Mouse (Mus musculus) cerebellum, postnatal 10 days (tissue): ENCODE results near the gene Lst1.
A peak's percentile ranks its signal among the peaks of the same experiment; 100 is the strongest.
"Not testable (repeated sequence)": the region's sequence is repeated elsewhere in the genome, so short reads cannot be mapped to it uniquely, and the experiment has no call there.

Source experiments
- DNase-seq, 2 experiments: peaks; one replicate each; pipeline ENCODE4 v3.0.0; 2021; ENCODE audit warnings: mixed read lengths in 2 of 2

Gene Lst1

GRCm38 (mm10) chr17:35187959-35188610, at the start of gene Lst1:
TSS of gene Lst1 (minus strand) at chr17:35188439.
- no peak for DNase-seq

- peak in 1 of 2 experiments; percentile 30 for DNase-seq
Observed at GRCm38 (mm10) chr17:35237504-35237903, 49.3 kb upstream of the Lst1 start.

- peak; percentile 44 to 54 for DNase-seq
Observed at GRCm38 (mm10) chr17:35236996-35237395, 48.8 kb upstream of the Lst1 start.

GRCm38 (mm10) chr17:35236390-35236746, 48.1 kb upstream of the Lst1 start:
- peak; percentile 100 for DNase-seq

GRCm38 (mm10) chr17:35235614-35236389, 47.6 kb upstream of the Lst1 start, which contains the start of gene Nfkbil1:
TSS of gene Nfkbil1 (minus strand) at chr17:35235792.
- DNase-seq: peak; percentile 93 to 95

GRCm38 (mm10) chr17:35234903-35235302, 46.7 kb upstream of the Lst1 start:
- DNase-seq: peak; percentile 53 to 54

GRCm38 (mm10) chr17:35234090-35234489, 45.9 kb upstream of the Lst1 start:
- DNase-seq: not testable (repeated sequence)

GRCm38 (mm10) chr17:35233114-35233980, 45.1 kb upstream of the Lst1 start, which contains the start of gene Atp6v1g2:
TSS of gene Atp6v1g2 (plus strand) at chr17:35233660.
- DNase-seq: peak in 1 of 2 experiments; percentile 11

GRCm38 (mm10) chr17:35232659-35233058, 44.4 kb upstream of the Lst1 start:
- no peak for DNase-seq

GRCm38 (mm10) chr17:35232043-35232442, 43.8 kb upstream of the Lst1 start:
- peak; percentile 92 to 96 for DNase-seq

- DNase-seq: no peak
Observed at GRCm38 (mm10) chr17:35231022-35231421, 42.8 kb upstream of the Lst1 start.

GRCm38 (mm10) chr17:35226561-35227046, 38.4 kb upstream of the Lst1 start:
- DNase-seq: no peak

- no peak for DNase-seq
Observed at GRCm38 (mm10) chr17:35225456-35225855, 37.2 kb upstream of the Lst1 start.

GRCm38 (mm10) chr17:35224641-35225040, 36.4 kb upstream of the Lst1 start:
- no peak for DNase-seq

GRCm38 (mm10) chr17:35222299-35222698, 34.1 kb upstream of the Lst1 start:
- no peak for DNase-seq

- no peak for DNase-seq
Observed at GRCm38 (mm10) chr17:35220156-35220952, 32.1 kb upstream of the Lst1 start, which contains the start of gene Gm16181. TSS of gene Gm16181 (plus strand) at chr17:35220834.

- DNase-seq: no peak
Observed at GRCm38 (mm10) chr17:35219601-35220041, 31.4 kb upstream of the Lst1 start.

GRCm38 (mm10) chr17:35218516-35219193, 30.4 kb upstream of the Lst1 start:
- DNase-seq: no peak

- no peak for DNase-seq
Observed at GRCm38 (mm10) chr17:35213071-35213470, 24.8 kb upstream of the Lst1 start.

- DNase-seq: no peak
Observed at GRCm38 (mm10) chr17:35210593-35210992, 22.4 kb upstream of the Lst1 start.
